Mouse (Mus musculus): Measurements from ENCODE around the gene Mns1. TPM values are rescaled to one million over a fixed set of nuclear protein-coding genes. Genes with fewer than 3 reads are reported as not detected.
"Not testable (repeated sequence)": the region's sequence is repeated elsewhere in the genome, so short reads cannot be mapped to it uniquely, and the experiment has no call there.

The Mns1 gene
- 201 and 223 TPM in 2 replicates for total RNA-seq (2014; fragmentation: Nextera tagmentation)
- total RNA-seq (2017) = 410 and 555 TPM in 2 replicates

DNA sequence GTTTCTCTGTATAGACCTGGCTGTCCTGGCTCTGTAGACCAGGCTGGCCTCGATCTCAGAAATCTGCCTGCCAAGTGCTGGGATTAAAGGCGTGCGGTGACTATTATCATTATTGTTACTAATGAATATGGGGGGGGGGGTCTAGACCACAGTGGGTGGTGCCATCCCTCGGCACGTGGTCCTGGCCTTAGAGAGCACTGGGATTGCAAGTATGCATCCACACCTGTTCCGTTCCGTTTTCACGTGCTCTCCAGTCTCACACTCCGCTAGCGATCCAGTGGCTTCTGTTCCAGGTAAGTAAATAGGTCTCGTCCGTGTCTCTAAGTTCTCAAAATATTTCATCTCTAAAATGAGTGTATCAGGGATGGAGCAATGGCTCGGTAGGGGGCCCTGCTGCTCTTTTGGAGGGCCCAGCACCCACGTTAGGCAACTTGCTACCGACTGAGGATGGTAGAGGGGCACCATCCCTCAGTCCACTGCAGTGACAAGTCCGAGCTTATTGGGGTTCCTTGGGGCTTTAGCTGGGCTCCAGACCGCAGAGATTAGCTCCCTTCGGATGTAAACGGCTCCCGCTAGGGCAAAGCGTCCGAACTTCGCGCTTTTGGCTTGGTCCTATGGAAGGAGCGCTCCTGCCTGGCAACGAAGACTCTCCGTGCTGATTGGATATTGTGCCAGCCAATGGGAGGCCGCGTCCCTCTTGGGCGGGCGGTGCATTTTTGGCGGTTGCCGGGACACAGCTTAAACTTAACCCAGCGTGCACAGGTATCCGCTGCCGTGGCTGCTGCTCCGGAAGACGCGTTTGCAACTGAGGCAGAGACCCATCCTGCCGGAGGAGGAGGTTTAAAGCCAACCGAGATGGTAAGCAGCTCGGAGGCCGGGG lies at the start of gene Mns1:
Gene Mns1, plus strand, starts transcription at position 190 of the 880 bp plus-strand sequence.
- ATAC-seq (replicated peaks; ENCODE audit: low FRiP score, low TSS enrichment, poor library complexity, severe bottlenecking) = peak; percentile 88

DNA sequence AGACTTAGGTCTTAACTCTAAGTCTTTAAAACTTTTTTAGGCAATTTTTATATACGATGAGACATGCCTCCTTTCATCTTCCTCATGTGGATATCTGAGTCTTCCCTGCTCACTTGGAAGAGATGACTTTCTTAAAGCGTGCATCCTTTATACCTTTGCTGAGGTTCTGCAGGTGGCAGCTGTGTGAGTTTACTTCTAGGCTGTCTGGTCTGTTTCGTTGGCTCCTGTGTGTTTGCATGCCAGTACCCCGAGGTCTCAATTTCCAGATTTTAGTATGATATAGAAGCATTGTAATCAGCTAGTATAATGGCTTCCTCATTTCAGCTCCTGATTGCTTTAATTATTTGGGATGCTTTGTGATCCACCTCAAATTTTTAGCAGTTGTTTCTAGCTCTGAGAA lies 48.9 kb upstream of the Mns1 start:
- no peak for ATAC-seq (replicated peaks; ENCODE audit: low FRiP score, low TSS enrichment, poor library complexity, severe bottlenecking)

DNA sequence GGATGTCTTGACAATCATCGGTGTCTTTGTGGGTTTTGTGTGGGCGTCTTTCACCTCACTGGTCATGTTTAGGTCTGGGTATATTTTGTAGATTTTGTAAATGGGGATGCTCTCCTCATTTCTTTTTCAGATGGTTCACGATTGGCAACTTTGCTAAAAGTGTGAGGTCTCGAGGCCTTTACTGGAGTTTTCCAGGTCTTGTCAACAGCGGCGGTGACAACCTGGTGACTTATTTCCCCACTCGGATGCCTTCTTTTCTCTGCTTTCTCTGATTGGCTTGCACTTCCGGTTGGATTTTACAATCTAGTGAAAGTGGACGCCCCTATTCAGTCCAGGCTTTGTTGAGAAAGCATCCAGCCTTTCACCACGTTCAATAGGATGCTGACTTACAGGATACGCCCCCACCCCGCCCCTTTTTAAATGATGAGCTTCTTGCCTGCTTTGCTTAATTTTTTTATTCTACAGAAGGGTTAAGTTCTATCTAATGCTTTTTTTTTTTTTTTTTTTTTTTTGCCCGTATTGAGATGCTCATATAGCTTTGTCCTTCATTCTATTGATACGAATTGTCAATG lies 48.3 kb upstream of the Mns1 start:
- ATAC-seq (replicated peaks; ENCODE audit: low FRiP score, low TSS enrichment, poor library complexity, severe bottlenecking) = no peak

DNA sequence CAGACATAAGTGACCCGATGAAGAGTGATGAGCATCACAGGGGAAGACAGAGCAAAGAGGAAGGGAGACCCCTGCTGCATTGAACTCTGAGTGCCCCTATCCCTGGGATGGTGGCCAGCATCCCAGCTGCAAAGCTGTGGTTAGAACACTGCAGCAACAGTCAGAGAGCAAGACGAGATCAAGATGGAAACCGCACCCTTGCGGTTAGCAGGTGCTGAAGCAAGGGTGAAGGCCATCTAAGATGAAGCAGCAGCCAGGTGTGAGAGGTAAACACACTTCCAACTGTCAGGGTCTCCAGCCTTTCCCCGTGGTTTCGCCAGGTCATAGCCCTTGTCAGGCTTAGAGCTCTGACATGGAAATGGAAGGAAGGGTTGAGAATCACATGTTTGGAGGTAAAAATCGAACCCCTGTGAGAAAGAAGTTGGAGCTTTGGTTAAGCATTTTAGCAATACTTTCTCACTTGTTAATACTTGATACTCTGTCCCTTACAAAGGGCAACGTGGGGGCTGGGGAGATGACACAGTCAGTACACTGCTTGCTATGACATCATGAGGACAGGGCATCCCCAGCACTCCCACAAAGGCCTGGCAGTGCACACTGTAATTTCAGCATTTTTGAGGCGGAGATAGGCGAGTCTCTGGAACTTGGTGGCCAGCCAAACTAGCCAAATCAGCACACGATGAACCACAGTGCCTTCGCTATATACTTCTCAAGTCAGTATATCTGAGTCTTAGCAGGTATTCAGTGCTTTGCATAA lies 47.3 kb upstream of the Mns1 start:
- no peak for ATAC-seq (replicated peaks; ENCODE audit: low FRiP score, low TSS enrichment, poor library complexity, severe bottlenecking)

DNA sequence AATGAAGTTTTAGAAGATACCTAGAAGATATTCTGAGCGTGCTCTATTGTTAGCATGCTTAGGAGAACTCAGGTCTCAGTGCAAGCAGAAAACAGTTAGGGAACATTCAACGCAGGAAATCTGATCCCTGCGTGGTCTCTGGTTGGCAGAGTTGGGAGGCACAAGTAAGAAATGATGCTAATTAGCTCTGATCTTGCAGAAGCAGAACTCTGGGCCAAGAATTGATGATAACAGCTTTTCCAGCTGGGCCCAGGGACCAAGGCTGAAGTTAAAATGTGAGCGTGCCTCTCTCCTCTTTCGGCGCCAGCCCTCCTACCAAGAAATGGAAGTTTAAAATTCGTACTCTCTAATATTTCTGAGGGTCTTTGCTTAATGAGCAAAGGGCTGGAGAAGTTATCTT lies 45.1 kb upstream of the Mns1 start:
- no peak for ATAC-seq (replicated peaks; ENCODE audit: low FRiP score, low TSS enrichment, poor library complexity, severe bottlenecking)

DNA sequence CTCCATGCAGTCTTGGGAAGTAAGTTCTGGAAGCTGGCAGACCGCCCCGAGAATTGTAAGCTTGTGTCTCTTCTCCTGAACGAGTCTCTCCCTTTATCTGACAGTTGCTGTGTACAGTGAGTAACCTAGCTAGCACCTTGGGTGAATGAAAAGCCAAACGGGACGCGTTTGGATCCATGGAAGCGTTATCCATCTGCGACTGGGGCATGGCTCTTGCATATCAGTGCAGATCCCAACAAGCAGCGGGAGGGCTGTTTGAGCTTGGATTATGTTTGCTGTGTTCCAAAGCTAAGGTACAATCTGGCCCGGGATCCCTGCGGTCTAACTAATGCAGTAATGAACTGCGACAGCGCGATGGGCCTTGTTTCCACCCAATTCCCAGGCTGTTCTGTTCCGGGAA lies 44.6 kb upstream of the Mns1 start:
- no peak for ATAC-seq (replicated peaks; ENCODE audit: low FRiP score, low TSS enrichment, poor library complexity, severe bottlenecking)

DNA sequence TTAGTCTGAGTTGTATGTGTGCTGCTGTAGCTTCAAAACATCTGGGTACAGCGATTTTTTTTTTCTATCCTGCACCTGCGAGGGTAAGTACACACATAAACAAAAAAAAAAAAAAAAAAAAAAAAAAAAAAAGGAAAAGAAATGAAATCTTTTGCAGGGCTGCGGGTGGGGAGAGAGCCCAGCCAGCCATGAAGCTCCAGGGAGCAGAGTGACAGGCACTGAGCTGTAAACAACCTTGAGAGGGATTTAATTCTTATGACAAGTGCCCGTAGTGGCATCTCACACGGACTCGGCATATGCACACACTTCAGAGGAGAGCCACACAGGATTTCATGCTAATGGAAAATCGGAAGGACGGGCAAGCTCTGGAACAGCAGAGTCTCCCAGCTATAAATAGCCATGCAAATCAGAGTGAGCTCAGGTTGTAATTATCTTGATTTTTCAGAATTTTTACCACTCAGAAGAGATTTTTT lies 43.9 kb upstream of the Mns1 start:
- ATAC-seq (replicated peaks; ENCODE audit: low FRiP score, low TSS enrichment, poor library complexity, severe bottlenecking) = no peak

DNA sequence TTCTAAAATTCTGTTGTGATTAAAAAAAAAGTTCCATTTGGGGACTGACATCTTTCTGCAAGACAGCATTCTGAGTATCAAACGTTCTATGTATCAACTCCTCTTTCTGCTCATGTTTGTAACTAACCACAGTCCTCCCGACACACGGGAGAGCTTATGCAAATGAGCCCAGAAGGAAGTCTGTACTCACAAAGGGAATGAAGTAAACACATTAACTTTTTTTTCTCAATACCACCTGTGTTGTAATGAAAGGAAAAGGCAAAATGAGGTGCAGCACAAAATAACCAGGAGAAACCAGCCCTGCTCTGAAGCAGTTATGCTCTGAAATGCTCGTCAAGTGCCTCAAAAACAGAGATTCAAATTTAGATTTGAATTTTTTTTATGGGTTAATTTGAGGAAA lies 37.7 kb upstream of the Mns1 start:
- ATAC-seq (replicated peaks; ENCODE audit: low FRiP score, low TSS enrichment, poor library complexity, severe bottlenecking) = no peak

DNA sequence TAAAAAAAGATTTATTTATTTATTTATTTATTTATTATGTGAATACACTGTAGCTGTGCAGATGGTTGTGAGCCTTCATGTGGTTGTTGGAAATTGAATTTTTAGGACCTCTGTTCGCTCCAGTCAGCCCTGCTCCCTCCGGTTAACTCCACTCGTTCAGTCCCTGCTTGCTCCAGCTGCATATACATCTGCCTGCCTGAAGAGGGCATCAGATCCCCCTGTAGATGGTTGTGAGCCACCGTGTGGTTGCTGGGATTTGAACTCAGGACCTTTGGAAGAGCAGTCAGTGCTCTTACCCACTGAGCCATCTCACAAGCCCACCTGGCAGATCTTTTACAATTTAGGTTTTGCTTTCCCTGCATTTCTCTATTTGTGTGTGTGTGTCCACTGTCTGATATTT lies 36.0 kb upstream of the Mns1 start:
- ATAC-seq (replicated peaks; ENCODE audit: low FRiP score, low TSS enrichment, poor library complexity, severe bottlenecking) = not testable (repeated sequence)

DNA sequence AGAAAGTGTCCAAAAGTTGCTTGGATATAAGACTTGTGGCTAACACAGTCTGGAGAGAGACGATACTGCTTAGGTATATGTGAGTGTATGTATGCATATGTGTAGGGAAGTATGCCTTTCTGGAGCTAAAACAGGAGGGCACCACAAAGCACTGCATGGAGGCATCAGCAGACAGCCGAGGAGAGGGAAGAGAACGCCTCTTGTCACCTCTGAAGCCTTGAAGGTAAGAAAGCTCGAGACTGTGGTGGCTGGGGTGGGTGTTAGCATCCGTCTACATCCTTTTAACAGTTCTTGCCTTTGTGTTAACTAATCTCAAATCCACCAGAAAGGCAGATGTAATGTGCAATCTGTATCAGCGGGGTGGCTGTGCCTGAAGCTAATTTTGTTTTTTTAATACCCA lies 34.4 kb upstream of the Mns1 start:
- no peak for ATAC-seq (replicated peaks; ENCODE audit: low FRiP score, low TSS enrichment, poor library complexity, severe bottlenecking)

DNA sequence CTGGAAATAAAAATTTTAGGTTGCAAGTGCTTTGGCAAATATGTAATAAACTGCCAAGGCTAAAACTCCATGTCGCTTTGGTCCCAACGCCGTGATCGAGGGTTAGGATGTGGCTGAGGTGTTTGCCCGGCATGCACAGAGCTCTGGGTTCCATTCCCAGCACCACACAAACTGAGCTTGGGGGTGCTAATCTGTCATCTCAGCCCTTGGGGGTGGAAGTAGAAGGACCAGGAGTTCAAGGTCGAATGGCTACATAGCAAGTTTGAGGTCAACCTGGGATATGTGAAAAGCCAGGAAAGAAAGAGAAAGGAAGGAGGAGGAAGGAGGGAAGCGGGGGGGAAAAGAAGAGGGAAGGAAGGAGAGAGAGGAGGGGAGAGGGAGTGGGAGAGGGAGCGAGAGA lies 33.4 kb upstream of the Mns1 start:
- no peak for ATAC-seq (replicated peaks; ENCODE audit: low FRiP score, low TSS enrichment, poor library complexity, severe bottlenecking)

DNA sequence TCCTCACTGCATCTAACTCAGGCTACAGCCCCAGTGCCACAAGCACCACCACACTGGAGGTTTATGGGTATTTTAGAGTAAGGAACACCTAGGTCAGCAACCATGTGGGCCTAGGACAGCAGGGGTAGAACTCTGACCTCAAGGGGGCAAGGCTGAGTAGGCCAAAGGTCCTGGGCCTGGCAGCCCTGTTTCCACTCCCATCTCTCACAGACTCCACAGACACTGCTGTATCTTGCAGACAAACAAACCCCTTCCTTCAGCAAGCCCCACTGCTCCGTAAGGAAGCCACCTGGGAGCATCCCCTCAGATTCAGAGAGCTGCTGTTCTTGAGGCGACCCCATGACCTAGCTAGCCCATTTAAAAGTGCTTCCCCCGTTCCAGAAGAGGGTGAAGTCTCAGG lies 32.9 kb upstream of the Mns1 start:
- no peak for ATAC-seq (replicated peaks; ENCODE audit: low FRiP score, low TSS enrichment, poor library complexity, severe bottlenecking)

DNA sequence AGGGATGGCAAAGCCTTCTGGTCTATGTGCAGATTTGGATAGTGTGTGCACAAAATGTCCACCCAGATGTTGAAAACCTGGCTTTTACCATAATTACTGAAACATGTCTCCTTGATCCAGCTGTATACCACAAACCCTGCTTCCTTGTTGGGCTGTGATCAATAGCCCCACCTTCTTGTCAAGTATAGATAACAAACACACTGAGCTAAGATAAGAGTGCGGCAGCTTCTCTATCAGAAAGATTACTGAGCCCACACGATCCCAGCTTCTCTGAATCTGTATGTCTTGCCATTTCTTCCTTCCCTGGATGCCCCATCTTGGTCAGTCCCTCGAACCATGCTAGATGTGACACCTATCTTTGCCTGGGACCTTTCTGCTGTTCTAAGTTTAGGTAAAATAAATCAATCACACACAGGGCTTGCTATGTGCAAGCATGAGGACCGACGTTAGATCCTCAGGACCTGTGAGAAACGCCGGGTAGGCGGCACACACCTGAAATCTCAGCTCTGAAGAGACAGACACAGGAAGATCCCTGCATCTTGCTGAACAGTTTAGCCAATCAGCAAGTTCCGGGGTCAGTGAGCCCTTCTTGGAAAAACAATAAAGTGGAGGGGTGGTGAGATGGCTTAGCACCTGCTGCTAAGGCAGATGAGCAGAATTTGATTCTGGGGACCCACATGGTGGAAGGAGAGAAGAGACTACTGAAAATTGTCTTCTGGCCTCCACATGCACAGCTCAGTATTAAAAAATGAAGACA lies 31.8 kb upstream of the Mns1 start:
- no peak for ATAC-seq (replicated peaks; ENCODE audit: low FRiP score, low TSS enrichment, poor library complexity, severe bottlenecking)

DNA sequence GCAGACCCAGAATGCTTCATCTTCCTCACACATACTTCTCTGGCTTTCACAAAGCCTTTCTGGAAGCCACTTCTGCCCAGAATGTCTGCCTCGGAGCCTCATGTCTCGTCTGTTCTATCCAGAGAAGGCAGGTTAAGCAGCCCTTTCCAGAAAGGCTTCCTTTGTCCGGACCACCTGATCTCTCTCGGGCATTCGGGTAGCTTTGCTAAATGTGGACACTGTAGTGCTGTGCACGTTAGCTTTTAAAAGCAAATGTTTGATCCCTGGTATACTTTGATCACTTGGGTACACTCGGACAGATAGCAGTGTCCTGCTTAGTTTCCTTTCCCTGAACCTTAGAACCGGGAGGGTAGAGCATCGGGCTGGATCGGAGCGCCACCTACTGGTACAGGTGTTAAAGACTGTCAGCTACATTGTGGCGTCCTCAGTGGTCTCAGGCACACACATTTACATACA lies 29.7 kb upstream of the Mns1 start:
- peak; percentile 56 for ATAC-seq (replicated peaks; ENCODE audit: low FRiP score, low TSS enrichment, poor library complexity, severe bottlenecking)

DNA sequence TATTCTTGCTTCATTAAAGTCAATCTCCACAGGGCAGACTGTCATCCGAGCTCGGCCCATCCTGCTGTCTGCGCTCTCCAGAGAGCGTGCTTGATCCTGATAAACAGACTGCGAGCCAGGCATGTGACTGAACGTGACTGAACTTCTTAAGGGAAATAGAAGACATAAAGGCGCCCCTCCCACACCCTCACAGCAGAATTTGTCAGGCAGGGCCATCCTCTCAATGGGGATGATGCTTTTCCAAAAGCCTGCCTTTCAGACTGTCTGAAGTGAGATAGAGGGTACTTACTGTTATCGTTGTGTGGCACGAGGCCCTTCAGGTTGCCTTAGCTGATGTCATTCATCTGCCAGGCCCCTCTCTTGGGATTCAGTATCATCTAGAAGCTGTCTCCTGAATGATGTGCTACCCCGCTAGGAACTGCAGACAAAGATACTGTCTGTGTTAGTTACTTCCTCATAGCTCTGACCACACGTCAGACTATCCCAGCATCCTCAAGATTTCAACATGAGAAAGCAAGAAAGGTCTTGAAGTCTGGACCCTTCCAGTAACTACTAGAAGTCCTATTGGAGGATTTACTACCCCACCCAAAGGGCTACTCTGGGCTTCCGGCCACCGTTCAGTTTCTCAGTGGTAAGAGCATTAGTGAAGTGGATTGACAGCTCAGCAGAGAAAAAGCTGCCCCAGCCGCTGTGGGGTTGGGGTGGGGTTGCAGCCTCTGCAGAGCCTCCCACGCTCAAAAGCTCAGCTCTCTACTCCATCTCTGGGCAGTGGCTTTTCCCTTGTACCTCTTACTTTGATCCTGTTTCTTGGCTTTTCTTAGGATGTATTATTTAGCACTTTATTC lies 28.2 kb upstream of the Mns1 start:
- ATAC-seq (replicated peaks; ENCODE audit: low FRiP score, low TSS enrichment, poor library complexity, severe bottlenecking) = peak; percentile 88

DNA sequence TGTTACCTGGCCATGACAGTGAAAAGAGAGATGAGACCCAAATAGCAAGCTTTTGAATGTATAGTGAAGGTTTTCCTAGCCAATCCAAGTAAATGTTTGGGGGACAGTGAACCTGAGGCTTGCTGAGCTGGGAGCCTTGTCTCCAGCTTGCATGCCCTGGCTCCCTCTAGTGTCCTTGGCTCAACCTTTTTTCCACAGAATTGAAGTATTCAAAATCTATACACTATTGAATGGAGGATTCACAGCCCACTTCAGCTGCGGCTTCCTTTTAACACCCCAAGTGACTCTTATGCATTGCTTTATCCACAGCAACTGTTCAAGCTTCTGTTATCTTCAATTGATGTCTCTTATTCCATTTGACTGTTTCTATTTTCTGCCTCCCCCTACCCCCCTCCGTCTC lies 26.1 kb upstream of the Mns1 start:
- ATAC-seq (replicated peaks; ENCODE audit: low FRiP score, low TSS enrichment, poor library complexity, severe bottlenecking) = no peak

DNA sequence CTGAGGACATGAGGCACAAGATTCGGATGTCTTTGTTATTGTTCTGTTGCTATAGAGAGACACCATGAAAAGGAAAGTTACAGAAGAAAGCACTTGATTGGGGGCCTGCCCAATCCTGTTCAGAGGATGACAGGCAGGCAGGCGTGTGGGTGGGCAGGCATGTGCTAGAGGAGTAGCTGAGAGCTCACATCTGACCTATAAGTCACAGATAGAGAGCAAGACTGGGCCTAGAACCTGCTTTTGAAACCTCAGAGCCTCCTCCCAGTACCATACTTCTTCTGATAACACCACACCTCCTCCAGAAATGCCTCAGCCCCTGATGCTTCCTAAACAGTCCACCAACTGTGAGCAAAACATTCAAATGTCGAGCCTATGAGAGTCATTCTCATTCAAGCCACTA lies 19.4 kb upstream of the Mns1 start:
- ATAC-seq (replicated peaks; ENCODE audit: low FRiP score, low TSS enrichment, poor library complexity, severe bottlenecking) = no peak

DNA sequence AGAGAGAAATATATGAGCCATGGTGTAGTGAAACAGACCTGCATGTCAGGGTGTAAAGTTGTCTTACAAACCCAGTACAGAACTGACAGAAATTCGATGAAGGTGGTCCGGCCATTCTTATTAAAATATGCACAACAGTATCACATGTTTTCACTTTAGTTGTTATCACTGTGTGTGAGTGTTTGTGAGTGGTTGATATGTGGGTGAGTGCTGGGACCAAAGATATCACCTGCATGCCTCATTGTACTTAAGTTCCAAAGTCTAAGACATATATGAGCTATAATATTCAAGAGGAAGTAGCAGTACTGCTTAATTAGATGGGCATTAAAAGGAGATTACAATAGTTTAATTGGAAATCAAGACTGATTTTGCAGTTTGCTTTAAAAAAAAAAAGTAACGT lies 17.3 kb upstream of the Mns1 start:
- ATAC-seq (replicated peaks; ENCODE audit: low FRiP score, low TSS enrichment, poor library complexity, severe bottlenecking) = no peak

DNA sequence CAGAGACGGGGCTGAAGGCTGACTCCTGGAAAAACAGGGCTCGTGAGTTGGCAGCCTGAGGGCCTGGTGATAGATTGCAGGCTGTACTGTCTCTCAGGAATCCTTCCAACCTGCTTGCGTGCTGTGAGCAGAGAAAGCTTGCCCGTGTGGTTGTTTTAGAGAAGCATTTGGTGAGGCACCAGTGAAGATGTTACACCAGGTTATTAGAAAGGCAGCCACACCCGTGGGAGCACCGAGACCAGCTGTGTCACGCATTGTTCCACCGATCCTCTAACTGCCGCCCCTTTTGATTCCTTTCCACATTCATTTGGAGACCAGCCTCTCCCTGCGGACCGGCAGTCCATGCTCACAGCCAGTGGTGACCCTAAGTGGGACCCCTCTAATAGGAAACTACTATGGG lies 15.5 kb upstream of the Mns1 start:
- no peak for ATAC-seq (replicated peaks; ENCODE audit: low FRiP score, low TSS enrichment, poor library complexity, severe bottlenecking)

Data from megakaryocyte-erythroid progenitor cell, adult 5-6 weeks (primary cell).